ENCODE assay signal across 15 mouse cellular contexts in the genomic region with DNA sequence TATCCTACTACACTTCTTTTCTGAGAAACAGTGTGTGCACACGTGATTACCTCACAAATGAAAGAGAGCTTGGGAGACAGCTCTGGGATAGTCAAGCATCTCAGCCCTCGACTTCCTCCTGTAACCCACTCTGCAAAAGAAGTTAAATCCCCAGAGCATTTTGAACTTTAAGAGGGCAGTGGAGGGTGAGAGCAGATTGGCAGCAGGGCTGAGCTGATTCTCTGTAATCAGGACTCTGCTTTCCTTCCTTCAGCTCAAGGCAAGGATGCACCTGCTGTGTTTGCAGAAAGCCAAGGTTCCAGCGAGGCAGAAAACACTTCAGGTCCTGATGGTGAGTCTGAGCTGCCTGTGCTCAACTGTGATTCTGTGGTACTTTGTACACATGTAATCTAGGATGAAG.
A peak's percentile ranks its signal among the peaks of the same experiment; 100 is the strongest.
DNase-seq lines count a peak whose midpoint lies in the region; ATAC-seq and TF ChIP-seq lines count a peak whose summit lies in the region.
"Had no signal": no experiment of that assay in that cellular context is flagged by ENCODE, and none has a peak within 500 bp of the region (broad histone marks: within the 10 kb centered on the region; RNA-seq: fewer than 3 reads in every experiment).

No protein-coding gene starts in this region.

- no peak for TF ChIP-seq CTCF in cerebellum, adult 2 months (IDR thresholded peaks at IDR 0.05; ENCODE audit: borderline replicate concordance, insufficient read depth, low read depth, low read length)

- no peak overlapping the region for H3K4me2 ChIP-seq in forebrain, embryonic 12.5 days
- H3K4me2 ChIP-seq in forebrain, embryonic 13.5 days: no peak overlapping the region
- H3K4me2 ChIP-seq: embryonic facial prominence, embryonic 12.5 days; liver, embryonic 12.5 days; lung, embryonic 14.5 days had no signal

- H3K4me3 ChIP-seq in forebrain, embryonic 12.5 days (replicated peaks): no peak overlapping the region
- no peak overlapping the region for H3K4me3 ChIP-seq in forebrain, embryonic 13.5 days
- H3K4me3 ChIP-seq in cerebellum, adult 2 months (replicated peaks; ENCODE audit: insufficient read depth, low read depth, low read length): no peak overlapping the region
- H3K4me3 ChIP-seq in midbrain, embryonic 10.5 days: no peak overlapping the region
- H3K4me3 ChIP-seq: embryonic facial prominence, embryonic 12.5 days; limb, embryonic 10.5 days; liver, embryonic 12.5 days had no signal

- no peak for ATAC-seq in forebrain, embryonic 12.5 days (ENCODE audit: low FRiP score)
- no peak; the same call in 1 of the 2 replicates for ATAC-seq in forebrain, embryonic 13.5 days
- ATAC-seq: liver, embryonic 12.5 days had no signal

- H3K27ac ChIP-seq in forebrain, embryonic 12.5 days: 0 out of 2 replicates have a peak overlapping the region, but pooled peaks have one; percentile 6
- H3K27ac ChIP-seq in forebrain, embryonic 13.5 days: no peak overlapping the region
- no peak overlapping the region for H3K27ac ChIP-seq in cerebellum, adult 2 months (ENCODE audit: insufficient read depth, low read length)
- H3K27ac ChIP-seq in midbrain, embryonic 10.5 days (replicated peaks): peak overlapping the region; percentile 28; the same call in 1 of the 2 replicates
- H3K27ac ChIP-seq: embryonic facial prominence, embryonic 12.5 days; limb, embryonic 10.5 days; liver, embryonic 12.5 days; macrophage had no signal

- H3K9me3 ChIP-seq in forebrain, embryonic 12.5 days: no peaks in the 10 kb centered on the region
- no peaks in the 10 kb centered on the region for H3K9me3 ChIP-seq in forebrain, embryonic 13.5 days (replicated peaks)
- no peaks in the 10 kb centered on the region for H3K9me3 ChIP-seq in midbrain, embryonic 10.5 days (replicated peaks)
- H3K9me3 ChIP-seq: embryonic facial prominence, embryonic 12.5 days; limb, embryonic 10.5 days; liver, embryonic 12.5 days had no signal

- peaks cover 5% of the 10 kb centered on the region; the same call in 1 of the 2 replicates for H3K27me3 ChIP-seq in forebrain, embryonic 12.5 days
- no peaks in the 10 kb centered on the region for H3K27me3 ChIP-seq in forebrain, embryonic 13.5 days
- no peaks in the 10 kb centered on the region for H3K27me3 ChIP-seq in cerebellum, adult 2 months (ENCODE audit: control insufficient read depth, insufficient read depth, low read length)
- no peaks in the 10 kb centered on the region for H3K27me3 ChIP-seq in midbrain, embryonic 10.5 days (ENCODE audit: low read depth, poor library complexity, severe bottlenecking)
- H3K27me3 ChIP-seq: embryonic facial prominence, embryonic 12.5 days; liver, embryonic 12.5 days had no signal

- no peak for TF ChIP-seq POLR2A in cerebellum, adult 2 months (IDR thresholded peaks at IDR 0.05; ENCODE audit: borderline replicate concordance, insufficient read depth, low read length)

- peak; percentile 63 for DNase-seq in brain, adult 2 months (ENCODE audit: low read depth, low spot score)
- peak; percentile 35 to 63 for DNase-seq in cerebellum, adult 2 months
- DNase-seq in midbrain, embryonic 10.5 days (ENCODE audit: low spot score): no peak
- DNase-seq in thymus, postnatal 4 days: no peak
- no peak for DNase-seq in spleen, adult 12 weeks (ENCODE audit: low spot score)
- DNase-seq in thymus, adult 18-20 months: no peak
- DNase-seq: adrenal gland, adult 8-10 months; heart, adult 18-20 months; lung, embryonic 14.5 days had no signal

- 6% methylated on average over 3 of the region's 3 CpGs for WGBS in forebrain, embryonic 12.5 days
- 3% methylated on average over 3 of the region's 3 CpGs for WGBS in forebrain, embryonic 13.5 days
- 19% methylated on average over 3 of the region's 3 CpGs for whole genome bisulfite sequencing in cerebellum, adult 2 months
- 15% methylated on average over 3 of the region's 3 CpGs for WGBS in midbrain, embryonic 10.5 days

- peaks cover 10% of the 10 kb centered on the region for H3K4me1 ChIP-seq in forebrain, embryonic 12.5 days
- peaks cover 3% of the 10 kb centered on the region; the same call in 1 of the 2 replicates for H3K4me1 ChIP-seq in forebrain, embryonic 13.5 days
- no peaks in the 10 kb centered on the region for H3K4me1 ChIP-seq in cerebellum, adult 2 months (ENCODE audit: control insufficient read depth, insufficient read depth, low read length)
- H3K4me1 ChIP-seq in midbrain, embryonic 10.5 days: peaks cover 12% of the 10 kb centered on the region
- H3K4me1 ChIP-seq: embryonic facial prominence, embryonic 12.5 days; limb, embryonic 10.5 days; liver, embryonic 12.5 days had no signal

- H3K9ac ChIP-seq in forebrain, embryonic 12.5 days: no peak overlapping the region
- no peak overlapping the region for H3K9ac ChIP-seq in forebrain, embryonic 13.5 days
- H3K9ac ChIP-seq: embryonic facial prominence, embryonic 12.5 days; liver, embryonic 12.5 days; lung, embryonic 14.5 days had no signal

- H3K36me3 ChIP-seq in forebrain, embryonic 12.5 days (replicated peaks): no peaks in the 10 kb centered on the region
- no peaks in the 10 kb centered on the region for H3K36me3 ChIP-seq in forebrain, embryonic 13.5 days (ENCODE audit: poor library complexity, severe bottlenecking)
- H3K36me3 ChIP-seq in midbrain, embryonic 10.5 days: no peaks in the 10 kb centered on the region
- H3K36me3 ChIP-seq: embryonic facial prominence, embryonic 12.5 days; limb, embryonic 10.5 days; liver, embryonic 12.5 days had no signal

Comparison
In these comparisons a context has a peak if more than half of its experiments do, and no peak if none do; other contexts are left out.
1. H3K27ac ChIP-seq: peak in forebrain, embryonic 12.5 days (single experiment) and midbrain, embryonic 10.5 days (single experiment); none in forebrain, embryonic 13.5 days (single experiment) and cerebellum, adult 2 months (single experiment).
2. DNase-seq: peak in brain, adult 2 months (single experiment) and cerebellum, adult 2 months (2 of 2); none in midbrain, embryonic 10.5 days (single experiment), thymus, postnatal 4 days (single experiment), spleen, adult 12 weeks (single experiment) and thymus, adult 18-20 months (0 of 2).